Mouse (Mus musculus) left cerebral cortex, postnatal 36 days (tissue): ENCODE measurements around the gene Rpl32. TPM values are rescaled to one million over a fixed set of nuclear protein-coding genes. Genes with fewer than 3 reads are reported as not detected.
"Not testable (repeated sequence)": the region's sequence is repeated elsewhere in the genome, so short reads cannot be mapped to it uniquely, and the experiment has no call there.

Experiments
- DNase-seq, 2 experiments: peaks; one replicate each; pipeline ENCODE4 v3.0.0; 2021 to 2022; ENCODE audit warnings: low spot score in 2 of 2, mixed read lengths in 1 of 2
- intact Hi-C: fragments of 180-260 bp; cut with DNase I; formaldehyde crosslinking; loops from one replicate; pipeline ENCODE4 v1.15.1; 2025
- total RNA-seq, 2 experiments: library from RNA; stranded (reverse); gene quantifications; 2 replicates each; pipeline ENCODE4 v1.2.3; 2021

Rpl32 gene
- 100 to 1,000 TPM; 444 to 498 TPM for total RNA-seq

DNA sequence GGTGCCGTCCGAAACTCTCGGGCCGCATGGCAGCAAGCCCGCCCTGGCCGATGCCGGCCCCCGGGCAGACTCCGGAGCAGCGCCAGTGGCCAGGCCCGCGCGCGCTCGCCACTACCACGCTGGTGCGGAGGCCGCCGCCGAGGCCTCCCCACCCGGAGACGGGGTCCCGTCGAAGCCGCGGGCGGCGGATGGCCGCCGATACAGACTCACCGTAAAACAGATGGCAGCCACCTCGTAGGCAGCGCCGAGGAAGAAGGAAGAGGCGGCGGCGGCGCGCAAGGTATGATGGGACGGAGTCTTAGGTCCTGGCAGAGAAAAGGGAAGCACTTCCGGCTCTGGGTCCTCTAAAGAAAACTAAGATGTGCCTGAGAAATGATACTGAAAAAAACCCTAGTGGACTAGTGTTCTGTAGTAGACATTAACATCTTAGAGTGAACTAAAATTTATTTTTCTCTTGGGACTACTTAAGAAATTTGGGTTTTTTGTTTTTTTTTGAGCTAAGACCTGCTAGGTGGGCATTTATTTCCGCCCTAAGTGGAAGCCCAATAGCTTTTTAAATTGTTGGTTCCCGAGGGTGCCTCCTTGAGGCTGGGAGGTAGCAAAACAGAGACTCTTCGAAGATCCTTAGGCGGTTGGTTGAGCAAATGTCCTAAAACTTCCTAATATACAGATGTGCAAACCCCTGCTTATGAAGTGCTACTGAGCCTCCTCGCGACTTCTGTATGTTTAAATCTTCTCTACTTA lies at the start of gene Rpl32:
TSS of gene Rpl32 (minus strand) at position 260 of the 744 bp plus-strand sequence.
- peak; percentile 89 to 91 for DNase-seq
- intact Hi-C loops = loop anchor here (5.0 kb wide), 1 partner anchor 131 kb away; the partner anchor contains the start of gene Raf1

DNA sequence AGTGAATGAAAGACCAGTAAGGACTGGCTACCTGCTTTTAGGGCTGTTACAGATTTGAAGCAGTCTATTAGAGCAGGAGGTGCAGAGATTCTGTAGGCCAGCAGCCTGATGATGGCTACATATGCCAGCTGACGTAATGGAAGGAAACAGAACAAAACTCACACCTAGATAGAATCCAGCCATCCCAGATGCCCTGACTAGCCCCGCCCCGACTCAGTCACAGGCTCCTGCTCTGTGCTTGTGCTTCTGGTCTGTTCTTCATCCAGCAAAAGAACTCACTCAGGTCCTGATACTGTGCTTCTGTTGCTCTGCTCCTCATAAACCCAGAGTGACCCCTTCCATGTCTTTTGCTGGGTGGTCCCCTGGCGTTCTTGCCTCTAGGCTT lies 47.8 kb upstream of the Rpl32 start:
- intact Hi-C loops = loop anchor here (10.0 kb wide), 1 partner anchor 48 kb away; no protein-coding TSS in a partner anchor
- no peak for DNase-seq

DNA sequence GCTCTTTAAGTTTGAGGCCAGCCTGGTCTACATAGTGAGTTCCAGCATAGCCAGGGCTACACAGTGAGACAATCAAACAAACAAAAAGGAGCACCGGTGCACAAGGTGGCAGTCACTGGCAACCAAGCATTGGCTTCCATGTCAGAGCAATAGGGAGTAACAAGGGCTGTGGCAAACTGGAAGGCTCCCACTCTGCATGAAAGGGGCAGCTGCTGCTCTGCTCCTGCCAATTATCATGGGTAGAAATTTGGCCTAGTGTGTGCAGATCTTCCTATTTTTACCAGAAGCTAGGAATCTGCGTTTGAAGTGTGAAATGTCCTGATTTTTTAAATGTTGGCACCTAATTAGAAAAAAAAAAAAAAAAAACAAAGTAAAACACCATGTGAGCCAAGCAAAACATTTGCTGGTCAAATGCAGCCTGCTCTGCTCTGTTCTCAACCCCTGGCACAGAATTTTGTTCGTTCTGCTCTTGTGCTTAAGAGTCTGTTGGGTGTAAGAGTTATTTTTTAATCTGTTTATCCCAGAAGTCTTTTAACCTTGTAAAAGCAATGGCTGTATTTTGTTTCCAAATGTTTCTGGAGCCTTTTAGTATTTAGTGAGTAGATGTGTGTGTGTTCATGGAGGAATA lies 47.3 kb upstream of the Rpl32 start:
- intact Hi-C loops = loop anchor here (10.0 kb wide), 1 partner anchor 49 kb away; no protein-coding TSS in a partner anchor
- DNase-seq = no peak

GRCm38 (mm10) chr6:115854432-115854831 lies 45.9 kb upstream of the Rpl32 start:
- intact Hi-C loops = loop anchor here (5.0 to 10.0 kb wide), 2 partner anchors 50 to 143 kb away; partner anchors contain the start of gene Plxnd1
- DNase-seq = no peak

GRCm38 (mm10) chr6:115853985-115854384 lies 45.4 kb upstream of the Rpl32 start:
- intact Hi-C loops = loop anchor here (5.0 to 10.0 kb wide), 2 partner anchors 51 to 143 kb away; partner anchors contain the start of gene Plxnd1
- no peak for DNase-seq

GRCm38 (mm10) chr6:115853091-115853813 lies 44.7 kb upstream of the Rpl32 start, which contains the start of the genes Mbd4 and Ift122:
Gene Mbd4 (minus strand): TSS chr6:115853371.
Gene Ift122 (plus strand): TSS chr6:115853470.
- intact Hi-C loops = loop anchor here (5.0 to 10.0 kb wide), 2 partner anchors 52 to 144 kb away; partner anchors contain the start of gene Plxnd1
- DNase-seq = peak; percentile 99

DNA sequence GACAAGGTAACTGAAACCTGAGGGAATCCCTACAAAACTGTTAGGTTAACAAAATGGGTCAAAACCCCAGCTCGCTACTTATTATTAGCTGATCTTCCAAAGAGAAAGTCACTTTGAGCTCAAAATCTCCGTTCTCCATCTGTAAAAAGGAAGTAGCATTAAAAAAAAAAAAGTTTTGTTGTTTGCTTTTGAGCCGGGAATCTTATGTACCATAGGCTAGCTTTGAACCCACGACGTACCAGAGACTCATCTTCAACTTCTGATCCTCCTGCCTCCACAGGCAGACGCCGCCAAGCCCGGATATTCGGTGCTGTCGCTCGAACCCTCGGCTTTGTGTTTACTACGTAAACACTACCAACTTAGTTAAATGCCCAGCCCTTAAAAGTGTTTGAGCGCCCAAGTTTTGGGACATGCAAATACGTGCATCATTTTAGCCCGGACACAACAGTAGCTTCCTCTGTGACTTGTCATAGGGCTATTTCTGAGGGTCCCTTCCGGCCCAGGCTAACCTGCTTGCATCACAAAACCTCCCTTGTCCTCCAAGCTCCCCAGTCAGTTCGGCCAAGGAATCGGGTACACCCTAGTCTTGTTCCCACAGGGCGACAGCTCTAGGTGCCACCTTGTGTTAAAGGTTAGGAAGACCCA lies 44.0 kb upstream of the Rpl32 start:
- no peak for DNase-seq
- intact Hi-C loops = loop anchor here (5.0 to 10.0 kb wide), 2 partner anchors 52 to 145 kb away; partner anchors contain the start of gene Plxnd1

- intact Hi-C loops = no loop called here
- DNase-seq = no peak
These were observed 40.2 kb upstream of the Rpl32 start for GRCm38 (mm10) chr6:115848598-115849304.

DNA sequence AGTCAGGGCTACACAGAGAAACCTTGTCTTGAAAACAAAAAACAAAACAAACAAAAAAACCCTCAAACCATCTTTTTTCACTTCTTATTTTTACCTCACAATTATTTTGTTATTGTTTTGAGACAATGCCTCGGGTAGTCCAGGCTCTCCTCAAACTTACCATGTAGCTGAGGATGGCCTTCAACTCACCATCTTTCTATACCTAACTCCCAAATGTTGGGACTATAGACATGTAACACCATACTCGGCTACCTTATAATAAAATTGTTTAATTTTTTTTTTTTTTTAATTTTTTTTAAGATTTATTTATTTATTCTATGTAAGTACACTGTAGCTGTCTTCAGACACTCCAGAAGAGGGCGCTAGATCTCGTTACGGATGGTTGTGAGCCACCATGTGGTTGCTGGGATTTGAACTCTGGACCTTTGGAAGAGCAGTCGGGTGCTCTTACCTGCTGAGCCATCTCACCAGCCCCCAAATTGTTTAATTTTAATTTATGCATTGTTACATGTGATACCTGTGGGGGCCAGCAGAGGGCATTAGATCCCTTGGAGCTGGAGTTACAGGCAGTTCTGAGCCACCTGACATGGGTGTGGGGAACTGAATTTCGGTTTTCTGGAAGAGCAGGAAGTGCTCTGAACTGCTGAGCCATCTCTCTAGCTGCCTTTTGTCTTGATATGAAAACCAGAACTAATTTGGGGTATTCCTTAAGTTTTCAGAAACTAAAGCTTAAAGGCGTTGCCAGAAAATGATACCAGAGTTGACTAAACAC lies 38.3 kb upstream of the Rpl32 start:
- DNase-seq = peak in 1 of 2 experiments; percentile 54
- intact Hi-C loops = no loop called here

- no peak for DNase-seq
- intact Hi-C loops = no loop called here
These were observed 36.5 kb upstream of the Rpl32 start for GRCm38 (mm10) chr6:115845006-115845405.

GRCm38 (mm10) chr6:115838745-115839144 lies 30.2 kb upstream of the Rpl32 start:
- no peak for DNase-seq
- intact Hi-C loops = no loop called here

- intact Hi-C loops = no loop called here
- DNase-seq = peak; percentile 65 to 68
These were observed 29.6 kb upstream of the Rpl32 start, which contains the start of gene Efcab12 for GRCm38 (mm10) chr6:115838161-115838597. Gene Efcab12 (minus strand): TSS chr6:115838412.

DNA sequence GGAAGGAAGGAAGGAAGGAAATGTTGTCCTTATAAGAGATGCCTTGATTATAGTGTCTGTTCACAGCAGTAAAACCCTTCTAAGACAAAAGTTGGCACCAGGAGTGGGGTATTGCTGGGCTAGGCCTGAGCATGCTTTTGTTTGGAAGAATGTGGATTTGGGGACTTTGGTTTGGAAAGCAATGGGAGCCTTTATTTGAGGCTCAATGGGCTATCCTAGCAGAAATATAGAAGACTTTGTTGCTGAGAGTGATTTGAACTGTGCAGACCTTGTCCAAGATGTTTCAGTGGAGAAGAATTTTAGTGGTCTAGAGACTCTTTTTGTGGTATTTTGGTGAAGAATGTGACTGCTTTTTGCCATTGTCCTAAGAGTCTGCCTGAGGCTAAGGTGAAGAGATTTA lies 25.3 kb upstream of the Rpl32 start:
- DNase-seq = no peak
- intact Hi-C loops = no loop called here

DNA sequence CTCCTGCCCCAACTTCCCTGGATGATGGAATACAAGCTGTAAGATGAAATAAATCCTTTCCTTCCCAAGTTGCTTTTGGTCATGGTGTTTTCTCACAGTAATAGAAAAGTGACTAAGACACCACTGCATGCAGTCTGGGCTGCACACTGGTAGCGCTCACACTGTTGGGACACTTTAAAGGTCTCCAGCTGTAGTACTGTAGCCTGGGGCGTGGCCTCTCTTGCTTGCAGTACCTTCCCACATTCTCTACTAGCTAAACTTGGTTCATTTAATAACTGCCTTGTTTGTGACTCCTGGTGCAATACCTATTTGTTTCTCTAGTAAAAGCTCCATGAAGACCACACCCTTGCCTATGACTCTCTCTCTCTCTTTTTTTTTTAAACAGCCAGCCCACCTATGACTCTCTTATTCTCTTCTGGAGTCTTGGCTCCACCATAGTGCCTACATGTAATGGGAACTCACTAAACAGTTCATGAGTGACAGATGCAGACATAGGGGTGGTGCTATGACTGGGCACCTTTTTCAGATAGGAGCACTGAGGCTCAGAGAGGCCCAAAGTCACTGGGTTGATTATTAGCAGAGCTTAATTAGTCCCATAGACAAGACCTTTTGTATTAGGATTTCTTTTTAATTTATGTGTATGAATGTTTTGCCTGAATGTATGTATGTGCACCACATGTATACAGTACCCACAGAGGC lies 23.8 kb upstream of the Rpl32 start:
- intact Hi-C loops = no loop called here
- no peak for DNase-seq

GRCm38 (mm10) chr6:115830779-115831601 lies 22.4 kb upstream of the Rpl32 start:
- no peak for DNase-seq
- intact Hi-C loops = no loop called here

- intact Hi-C loops, DNase-seq: not testable (repeated sequence)
These were observed 15.4 kb upstream of the Rpl32 start for GRCm38 (mm10) chr6:115823850-115824464.
